Mouse (Mus musculus) ES-E14 (cell line): ENCODE measurements around the gene Prr36. TPM values are rescaled to one million over a fixed set of nuclear protein-coding genes. Genes with fewer than 3 reads are reported as not detected.
A peak's percentile ranks its signal among the peaks of the same experiment; 100 is the strongest.

Source experiments
- DNase-seq: peaks from one replicate; pipeline ENCODE4 v3.0.0-alpha.2; 2013; ENCODE audit warnings: low read depth, low spot score
- H3K27ac ChIP-seq: 2 replicates; pipeline ENCODE4 v1.5.1; 2012; ENCODE audit warnings: low read depth, mild to moderate bottlenecking, low read length, moderate library complexity, mixed read lengths; ENCODE audit not compliant: poor library complexity, insufficient read depth, severe bottlenecking
- H3K36me3 ChIP-seq: 2 replicates; pipeline ENCODE4 v1.6.1; 2012; ENCODE audit warnings: mild to moderate bottlenecking, low read length, moderate library complexity, mixed read lengths; ENCODE audit not compliant: control insufficient read depth, poor library complexity, insufficient read depth, severe bottlenecking
- H3K4me1 ChIP-seq, 2 experiments: fragments of 150-350 bp in 1 of 2; sonication (generic) in 1 of 2; 2 replicates each; pipeline ENCODE4 v1.6.1; 2012; ENCODE audit warnings: low read length in 2 of 2, mild to moderate bottlenecking in 1 of 2, mixed read lengths in 1 of 2; ENCODE audit not compliant: control insufficient read depth in 2 of 2, insufficient read depth in 2 of 2, poor library complexity in 1 of 2
- H3K4me3 ChIP-seq, 2 experiments: fragments of 150-350 bp in 1 of 2; sonication (generic) in 1 of 2; 2 replicates each; pipeline ENCODE4 v1.5.1; 2012; ENCODE audit warnings: low read length in 2 of 2, low read depth in 1 of 2, mild to moderate bottlenecking in 1 of 2, mixed read lengths in 1 of 2; ENCODE audit not compliant: insufficient read depth in 1 of 2, poor library complexity in 1 of 2, severe bottlenecking in 1 of 2
- H3K9ac ChIP-seq: 2 replicates; pipeline ENCODE4 v1.6.1; 2012; ENCODE audit warnings: low read depth, mild to moderate bottlenecking, low read length, mixed read lengths; ENCODE audit not compliant: poor library complexity, insufficient read depth, severe bottlenecking
- H3K9me3 ChIP-seq: fragments of 150-350 bp; sonication (generic); 2 replicates; pipeline ENCODE4 v1.6.1; 2012; ENCODE audit warnings: low read depth, mild to moderate bottlenecking, low read length; ENCODE audit not compliant: control insufficient read depth, insufficient read depth
- CHD2 ChIP-seq: IDR thresholded peaks from 2 replicates; pipeline ENCODE4 v1.6.1; 2014; ENCODE audit warnings: mild to moderate bottlenecking, low read depth, low read length, inconsistent platforms
- HCFC1 ChIP-seq: IDR thresholded peaks from 2 replicates; pipeline ENCODE4 v1.6.1; 2012; ENCODE audit warnings: low read length, inconsistent platforms, borderline replicate concordance; ENCODE audit not compliant: insufficient read depth
- MAFK ChIP-seq: IDR thresholded peaks from 2 replicates; pipeline ENCODE4 v1.6.1; 2014; ENCODE audit warnings: mild to moderate bottlenecking, low read depth, low read length, inconsistent platforms; ENCODE audit not compliant: insufficient read depth
- ZC3H11A ChIP-seq: IDR thresholded peaks from 2 replicates; pipeline ENCODE4 v1.6.1; 2012; ENCODE audit warnings: low read depth, mild to moderate bottlenecking, inconsistent platforms, low read length, borderline replicate concordance
- ZNF384 ChIP-seq: IDR thresholded peaks from 2 replicates; pipeline ENCODE4 v1.6.1; 2012; ENCODE audit warnings: low read depth, low read length, inconsistent platforms
- in situ Hi-C, 2 experiments: fragments of 600-800 bp; cut with MboI; formaldehyde crosslinking; loops; one replicate each; pipeline ENCODE4 v1.15.1; 2025; ENCODE audit warnings: low sequenced_read_pairs in 2 of 2, inconsistent platforms in 1 of 2; ENCODE audit not compliant: unreplicated experiment in 2 of 2
- total RNA-seq: library from RNA; depleted of rRNA; stranded (reverse); fragments of 300-350 nt; gene quantifications from 2 replicates; pipeline ENCODE4 v1.2.3, GENCODE M21; 2012

Prr36 gene
- total RNA-seq, 1 experiment: 0.54 TPM

DNA sequence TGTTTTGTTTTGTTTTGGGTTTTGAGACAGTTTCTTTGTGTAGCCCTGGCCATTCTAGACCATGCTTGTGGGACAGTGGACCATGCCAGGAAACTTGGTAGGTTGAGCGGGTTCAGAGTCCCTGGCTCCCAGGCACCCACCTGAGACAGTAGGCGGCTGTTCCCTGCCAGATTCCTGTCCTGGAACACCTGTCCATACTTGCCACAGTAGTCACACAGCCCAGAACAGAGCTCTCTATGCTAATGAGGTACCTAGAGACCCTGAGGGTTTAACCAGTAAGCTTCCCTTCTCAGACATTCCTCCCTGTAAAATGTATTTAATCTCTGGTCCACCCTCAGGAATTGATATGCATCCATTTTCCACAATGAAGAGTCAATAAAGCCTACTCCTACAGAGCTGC lies 43.2 kb downstream of the Prr36 start:
- Histone ChIP-seq H3K9me3 (no peaks in the 10 kb centered on the region), H3K27ac (no peak overlapping the region), H3K4me3 (no peak overlapping the region), H3K36me3 (no peaks in the 10 kb centered on the region), H3K4me1 (no peaks in the 10 kb centered on the region), H3K9ac (no peak overlapping the region)
- in situ Hi-C loops: no loop called here
- no peak for DNase-seq
- TF ChIP-seq MAFK (no peak), HCFC1 (no peak), ZNF384 (no peak), ZC3H11A (no peak), CHD2 (no peak)

DNA sequence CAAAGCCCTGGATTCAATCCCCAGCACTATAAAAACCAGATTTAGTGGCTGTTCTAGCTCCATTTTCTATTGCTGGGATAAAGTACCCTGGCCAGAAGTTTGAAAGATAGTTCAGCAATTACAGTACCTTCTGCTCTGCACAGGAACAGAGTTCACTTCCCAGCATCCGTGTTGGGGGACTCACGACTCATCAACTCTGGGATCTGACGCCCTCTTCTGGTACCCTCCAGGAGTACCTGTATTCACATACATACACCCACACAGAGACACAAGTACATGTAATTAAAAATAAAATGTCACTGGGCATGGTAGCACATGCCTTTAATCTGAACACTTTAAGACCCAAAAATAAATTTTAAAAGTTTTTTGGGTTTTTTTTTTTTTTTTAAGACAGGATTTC lies 44.8 kb downstream of the Prr36 start:
- Histone ChIP-seq H3K4me3 (no peak overlapping the region), H3K27ac (no peak overlapping the region), H3K4me1 (no peaks in the 10 kb centered on the region), H3K36me3 (no peaks in the 10 kb centered on the region), H3K9ac (no peak overlapping the region), H3K9me3 (no peaks in the 10 kb centered on the region)
- in situ Hi-C loops: no loop called here
- TF ChIP-seq ZNF384 (no peak), MAFK (no peak), HCFC1 (no peak), ZC3H11A (no peak), CHD2 (no peak)
- no peak for DNase-seq

DNA sequence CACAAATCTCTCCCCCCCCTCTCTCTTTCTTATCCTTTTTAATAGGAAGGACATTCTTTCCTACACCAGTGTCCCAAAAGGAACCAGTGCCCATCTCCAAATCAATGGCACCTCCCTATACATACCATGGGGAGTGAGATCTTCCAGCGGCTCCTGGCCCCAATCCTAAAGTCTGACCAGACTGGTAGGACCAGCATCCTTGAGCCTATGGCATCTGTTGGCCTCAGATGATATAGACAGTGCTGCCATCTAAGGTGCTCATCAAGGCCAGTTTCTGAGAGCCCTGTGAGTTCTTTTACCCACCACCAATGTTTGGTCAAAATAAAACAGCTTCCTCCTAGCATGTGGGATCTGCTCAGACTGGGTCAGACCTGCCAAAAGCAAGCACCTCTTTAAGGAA lies 49.3 kb downstream of the Prr36 start:
- Histone ChIP-seq H3K27ac (no peak overlapping the region), H3K9me3 (no peaks in the 10 kb centered on the region), H3K36me3 (no peaks in the 10 kb centered on the region), H3K4me3 (no peak overlapping the region), H3K9ac (no peak overlapping the region), H3K4me1 (peaks cover 0 to 3% of the 10 kb centered on the region in 2 experiments; a peak in 1 of 4 replicates)
- in situ Hi-C loops: no loop called here
- no peak for DNase-seq
- no peak for TF ChIP-seq CHD2
- TF ChIP-seq MAFK: no peak
- no peak for TF ChIP-seq ZC3H11A
- TF ChIP-seq ZNF384: no peak
- TF ChIP-seq HCFC1: no peak

DNA sequence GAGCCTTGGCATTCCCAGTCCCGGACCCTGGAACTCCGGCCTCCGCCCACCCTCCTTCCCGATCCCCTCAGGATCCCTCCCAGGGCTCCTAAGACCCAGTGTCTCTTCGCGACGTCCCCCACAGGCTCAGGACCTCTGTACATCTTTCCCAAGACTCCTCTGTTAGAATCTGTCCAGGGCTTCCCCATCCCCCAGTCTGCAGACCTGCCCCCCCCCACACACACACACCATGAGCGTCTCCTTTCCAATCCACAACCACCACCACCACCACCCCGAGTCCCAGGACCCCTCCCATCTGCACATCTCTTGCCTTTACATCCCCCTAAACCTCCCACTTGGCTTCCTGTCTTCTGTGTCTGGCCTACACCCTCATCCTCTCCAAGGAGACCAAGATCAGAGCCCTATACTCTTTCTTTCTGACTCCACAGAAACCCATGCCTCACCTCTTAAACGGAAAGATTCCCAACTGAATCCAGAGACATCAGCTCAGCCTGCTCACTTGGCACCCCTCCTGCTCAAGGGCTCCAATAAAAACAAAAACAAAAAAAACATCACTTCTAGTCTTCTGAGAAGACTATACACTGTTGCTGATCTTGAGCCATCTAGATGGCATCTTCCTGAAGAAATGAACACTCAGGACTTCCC lies 50.3 kb downstream of the Prr36 start:
- no peak overlapping the region for H3K27ac ChIP-seq
- in situ Hi-C loops: no loop called here
- no peaks in the 10 kb centered on the region for H3K36me3 ChIP-seq
- no peak for DNase-seq
- H3K4me3 ChIP-seq: peak overlapping the region; percentile 79 to 91
- H3K9ac ChIP-seq: peak overlapping the region; percentile 73
- H3K9me3 ChIP-seq: no peaks in the 10 kb centered on the region
- no peak for TF ChIP-seq HCFC1
- no peak for TF ChIP-seq MAFK
- no peak for TF ChIP-seq ZNF384
- no peak for TF ChIP-seq CHD2
- no peak for TF ChIP-seq ZC3H11A
- peaks cover 2 to 3% of the 10 kb centered on the region in 2 experiments; a peak in 1 of 4 replicates for H3K4me1 ChIP-seq
